Mouse (Mus musculus) embryonic stem cell, embryonic (primary cell): Measurements from ENCODE around the gene Sh2b1.

Experiments used
- CTCF ChIA-PET, 4 experiments: fragments of 300-600 bp in 2 of 4; fragments of 350-600 bp in 2 of 4; sonication (Branson Sonifier 250); formaldehyde crosslinking; loops; one replicate each; lab custom pipeline; 2022; ENCODE audit warnings: inconsistent platforms in 2 of 4; lab: Charles Lee
- POLR2A ChIA-PET, 4 experiments: fragments of 300-600 bp in 2 of 4; fragments of 350-600 bp in 2 of 4; sonication (Branson Sonifier 250); formaldehyde crosslinking; loops; one replicate each; lab custom pipeline; 2022; ENCODE audit warnings: antibody characterized with exemption in 4 of 4, inconsistent platforms in 1 of 4; lab: Charles Lee

The Sh2b1 gene

GRCm38 (mm10) chr7:126466707-126467106, 8.5 kb downstream of the Sh2b1 start:
- CTCF ChIA-PET, result interaction anchor here (0.5 to 1.8 kb wide), 24 partner anchors 9 to 143 kb away, joined by 3 to 8 read pairs (median 3); partner anchors contain the start of genes Nfatc2ip (in 1 of the 4), Sh2b1 (in 1 of the 4), Spns1 (in 1 of the 4) and Tufm (in 1 of the 4)

DNA sequence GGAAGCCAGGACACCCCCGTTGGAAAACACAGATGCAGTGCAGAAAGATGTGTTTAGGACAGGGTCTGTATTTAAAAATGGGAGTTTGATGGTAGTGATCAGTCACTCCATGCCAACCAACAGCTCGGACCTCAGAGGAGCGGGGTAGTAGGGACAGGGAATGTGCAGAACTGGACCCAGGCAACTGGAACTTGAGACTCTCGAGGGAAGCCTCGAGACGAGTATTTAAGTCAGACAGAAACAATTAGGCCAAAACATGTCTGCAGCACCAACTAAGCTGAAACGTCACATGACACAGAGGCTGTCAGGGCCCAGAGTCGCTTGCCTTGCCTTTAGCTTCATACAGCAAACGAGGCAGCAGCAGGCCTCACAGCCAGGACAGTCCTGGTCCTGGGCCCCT, 9.1 kb downstream of the Sh2b1 start:
- ChIA-PET CTCF (interaction anchor here (0.5 to 1.8 kb wide), 20 partner anchors 9 to 136 kb away, joined by 3 to 9 read pairs (median 4); partner anchors contain the start of genes Nfatc2ip (in 1 of the 4), Sh2b1 (in 1 of the 4) and Tufm (in 1 of the 4)), POLR2A (interaction anchor here (0.6 to 7.6 kb wide), 25 partner anchors 8 to 158 kb away, joined by 3 to 62 read pairs (median 4); partner anchors contain the start of genes Sh2b1 (in 3 of the 4), Eif3c (in 1 of the 4) and Tufm (in 1 of the 4))

More at GRCm38 (mm10) chr7:126466707-126467106, 8.5 kb downstream of the Sh2b1 start:
- POLR2A ChIA-PET, result interaction anchor here in 3 of 4 experiments (0.6 to 7.6 kb wide), 18 partner anchors 8 to 158 kb away, joined by 3 to 62 read pairs (median 4); partner anchors contain the start of genes Sh2b1 (in 3 of the 3) and Tufm (in 1 of the 3)

- ChIA-PET CTCF (interaction anchor here (0.5 to 1.5 kb wide), 17 partner anchors 12 to 243 kb away, joined by 3 to 9 read pairs (median 3); partner anchors contain the start of gene Tufm (in 1 of the 4)), POLR2A (interaction anchor here (0.6 to 7.6 kb wide), 22 partner anchors 9 to 325 kb away, joined by 3 to 62 read pairs (median 4); partner anchors contain the start of genes Sh2b1 (in 4 of the 4), Eif3c (in 1 of the 4) and Spns1 (in 1 of the 4))
Observed at GRCm38 (mm10) chr7:126465246-126466030, 9.8 kb downstream of the Sh2b1 start.

DNA sequence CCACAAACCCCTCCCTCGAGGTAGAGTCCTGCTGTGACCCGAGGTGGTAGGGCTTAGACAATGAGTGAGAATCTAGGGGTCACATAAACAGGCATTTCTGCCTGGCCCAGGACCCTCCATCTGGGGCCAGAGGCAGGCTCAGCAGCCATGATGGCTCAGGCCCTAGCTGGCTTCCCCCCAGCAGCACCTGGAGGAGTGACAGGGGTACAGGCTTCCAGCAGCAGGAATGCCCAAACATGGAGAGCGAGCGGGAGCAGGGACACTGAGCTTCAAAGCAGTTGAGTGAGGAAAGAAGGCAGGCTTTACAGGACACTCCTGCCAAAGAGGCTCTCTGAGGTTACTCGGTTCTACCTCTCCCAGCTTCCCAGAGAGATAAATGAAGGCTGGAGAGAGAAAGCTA, 10.4 kb downstream of the Sh2b1 start:
- ChIA-PET POLR2A (interaction anchor here (0.6 to 7.6 kb wide), 14 partner anchors 10 to 149 kb away, joined by 3 to 62 read pairs (median 4); partner anchors contain the start of genes Sh2b1 (in 3 of the 4), Eif3c (in 1 of the 4) and Spns1 (in 1 of the 4)), CTCF (interaction anchor here in 3 of 4 experiments (0.5 to 1.1 kb wide), 3 partner anchors 29 to 244 kb away, joined by 3 to 6 read pairs (median 4); no protein-coding TSS in a partner anchor)

- ChIA-PET POLR2A (interaction anchor here in 3 of 4 experiments (1.0 to 7.6 kb wide), 7 partner anchors 10 to 150 kb away, joined by 3 to 62 read pairs (median 4); partner anchors contain the start of genes Sh2b1 (in 2 of the 3) and Eif3c (in 1 of the 3)), CTCF (no interaction called here)
Observed at GRCm38 (mm10) chr7:126464121-126464520, 11.1 kb downstream of the Sh2b1 start.

DNA sequence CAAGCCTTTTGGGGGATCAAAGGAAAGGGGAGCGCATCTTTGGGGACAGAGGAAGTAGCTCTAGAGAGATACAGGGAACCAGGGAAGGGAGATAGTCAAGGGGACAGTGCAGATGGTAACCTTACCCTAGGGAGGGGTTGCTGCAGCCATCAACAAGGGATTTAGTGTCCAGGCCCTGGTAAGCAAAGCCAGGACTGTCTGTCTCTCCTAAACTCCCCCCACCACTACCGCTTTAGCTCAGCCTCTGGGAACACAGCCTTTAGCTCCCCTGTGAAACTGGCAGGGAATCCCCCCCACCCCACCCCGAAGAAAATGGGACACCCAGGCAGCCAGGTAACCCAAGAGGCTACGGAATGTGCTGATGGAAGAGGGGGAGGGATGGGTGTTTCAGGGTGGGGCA, 11.7 kb downstream of the Sh2b1 start:
- ChIA-PET CTCF (no interaction called here), POLR2A (interaction anchor here in 3 of 4 experiments (1.0 to 7.6 kb wide), 6 partner anchors 11 to 150 kb away, joined by 3 to 62 read pairs (median 4); partner anchors contain the start of gene Sh2b1 (in 2 of the 3))

DNA sequence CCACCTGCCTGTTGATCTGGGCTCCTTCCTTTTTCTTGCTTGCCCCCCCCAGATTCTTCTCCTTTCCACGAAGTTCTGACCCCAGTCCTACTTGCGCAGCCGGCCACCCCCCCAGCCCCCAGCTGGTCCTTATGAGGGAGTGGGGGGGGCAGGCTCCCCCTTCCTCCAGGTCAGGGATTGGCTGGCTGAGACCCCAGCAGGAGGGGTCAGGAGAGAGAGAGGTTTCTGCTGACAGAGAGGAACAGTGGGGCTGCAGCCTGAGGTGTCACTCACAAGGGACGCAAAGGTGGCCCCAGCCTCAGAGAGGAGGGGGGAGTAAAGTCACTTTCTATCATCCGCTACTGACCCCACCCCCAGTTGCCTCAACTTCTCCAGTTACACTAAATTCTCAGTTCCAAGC, 12.2 kb downstream of the Sh2b1 start, which contains the start of gene Atp2a1:
TSS of gene Atp2a1 (minus strand) at position 105 of the 400 bp plus-strand sequence.
- POLR2A ChIA-PET, result interaction anchor here in 3 of 4 experiments (0.5 to 7.6 kb wide), 10 partner anchors 10 to 83 kb away, joined by 3 to 62 read pairs (median 4); partner anchors contain the start of gene Sh2b1 (in 3 of the 3)
- CTCF ChIA-PET, result no interaction called here

DNA sequence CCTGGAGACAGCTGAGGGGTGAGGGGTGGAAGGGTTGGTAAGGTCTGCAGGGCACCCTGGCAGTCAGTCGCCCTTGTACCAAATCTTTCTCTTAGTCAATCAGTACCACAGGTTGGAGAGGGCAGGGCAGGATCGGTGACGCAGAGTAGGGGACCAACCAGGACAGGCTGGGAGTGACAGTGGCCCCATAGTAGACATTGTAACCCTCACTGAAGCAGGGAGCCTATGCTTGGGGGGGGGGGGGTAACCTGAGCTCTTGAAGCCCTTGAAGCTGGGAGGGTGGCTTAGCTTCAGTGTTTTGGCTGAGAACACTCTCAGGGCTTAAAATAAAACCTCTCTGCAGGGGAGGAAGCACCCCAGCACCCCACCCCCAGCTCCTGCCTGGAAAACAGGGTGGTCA, 13.6 kb downstream of the Sh2b1 start:
- ChIA-PET CTCF (interaction anchor here in 3 of 4 experiments (0.6 to 1.1 kb wide), 4 partner anchors 100 to 392 kb away, joined by 3 to 9 read pairs (median 3); no protein-coding TSS in a partner anchor), POLR2A (interaction anchor here in 3 of 4 experiments (0.6 to 7.6 kb wide), 12 partner anchors 13 to 702 kb away, joined by 3 to 62 read pairs (median 4); partner anchors contain the start of gene Sh2b1 (in 3 of the 3))

GRCm38 (mm10) chr7:126460623-126461399, 14.4 kb downstream of the Sh2b1 start:
- POLR2A ChIA-PET, result interaction anchor here in 3 of 4 experiments (0.6 to 7.6 kb wide), 6 partner anchors 14 to 127 kb away, joined by 3 to 62 read pairs (median 4); partner anchors contain the start of gene Sh2b1 (in 2 of the 3)
- CTCF ChIA-PET, result interaction anchor here in 3 of 4 experiments (0.5 to 1.1 kb wide), 3 partner anchors 24 to 194 kb away, joined by 3 to 4 read pairs (median 3); no protein-coding TSS in a partner anchor

DNA sequence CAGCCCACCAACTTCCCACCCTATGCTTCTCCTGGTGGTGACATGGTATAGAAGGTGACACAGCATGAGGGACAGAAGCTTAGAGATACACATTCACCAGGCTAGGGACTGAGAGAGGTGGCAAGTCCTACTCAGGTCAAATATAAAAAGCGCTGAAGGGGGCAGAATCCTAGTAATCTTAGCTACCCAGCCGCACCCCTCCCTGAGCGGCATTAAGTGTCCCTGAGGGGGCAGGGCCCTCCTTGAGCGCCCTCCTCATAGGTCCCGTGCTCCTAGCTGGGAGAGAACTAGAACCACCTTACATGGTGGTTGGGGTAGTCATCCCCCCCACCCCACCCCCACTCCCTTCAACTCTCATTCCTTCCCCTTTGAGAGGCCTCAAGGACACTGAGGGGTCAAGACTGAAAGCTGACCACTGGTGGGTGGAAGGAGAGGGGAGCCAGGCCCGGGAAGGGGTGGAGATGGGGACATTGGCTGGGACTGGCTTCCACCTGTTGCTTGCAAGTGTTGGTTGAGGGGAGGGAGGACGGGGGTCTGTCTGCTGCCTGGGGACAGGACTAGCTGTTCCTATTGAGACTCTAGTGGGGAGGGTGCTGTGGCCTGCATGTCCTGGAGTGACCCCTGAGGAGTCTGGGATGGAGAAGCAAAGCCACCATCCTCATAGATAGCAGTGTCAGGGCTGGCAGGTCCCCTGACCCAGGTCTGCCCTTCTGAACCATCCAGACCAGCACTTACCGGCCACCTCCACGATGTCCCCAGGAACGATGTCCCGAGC, 16.2 kb downstream of the Sh2b1 start:
- POLR2A ChIA-PET, result interaction anchor here in 2 of 4 experiments (0.5 to 1.5 kb wide), 5 partner anchors 18 to 107 kb away, joined by 3 to 6 read pairs (median 3); no protein-coding TSS in a partner anchor

GRCm38 (mm10) chr7:126458225-126458624, 17.0 kb downstream of the Sh2b1 start:
- CTCF ChIA-PET, result interaction anchor here in 1 of 4 experiments (1.1 kb wide), 1 partner anchor 9 kb away, joined by 3 read pairs; no protein-coding TSS in a partner anchor
- POLR2A ChIA-PET, result interaction anchor here in 2 of 4 experiments (0.6 to 1.4 kb wide), 4 partner anchors 9 to 107 kb away, joined by 3 to 7 read pairs (median 5); no protein-coding TSS in a partner anchor

More for the DNA sequence above, 16.2 kb downstream of the Sh2b1 start:
- CTCF ChIA-PET, result interaction anchor here in 2 of 4 experiments (0.6 to 1.1 kb wide), 2 partner anchors 8 to 295 kb away, joined by 3 read pairs; no protein-coding TSS in a partner anchor

DNA sequence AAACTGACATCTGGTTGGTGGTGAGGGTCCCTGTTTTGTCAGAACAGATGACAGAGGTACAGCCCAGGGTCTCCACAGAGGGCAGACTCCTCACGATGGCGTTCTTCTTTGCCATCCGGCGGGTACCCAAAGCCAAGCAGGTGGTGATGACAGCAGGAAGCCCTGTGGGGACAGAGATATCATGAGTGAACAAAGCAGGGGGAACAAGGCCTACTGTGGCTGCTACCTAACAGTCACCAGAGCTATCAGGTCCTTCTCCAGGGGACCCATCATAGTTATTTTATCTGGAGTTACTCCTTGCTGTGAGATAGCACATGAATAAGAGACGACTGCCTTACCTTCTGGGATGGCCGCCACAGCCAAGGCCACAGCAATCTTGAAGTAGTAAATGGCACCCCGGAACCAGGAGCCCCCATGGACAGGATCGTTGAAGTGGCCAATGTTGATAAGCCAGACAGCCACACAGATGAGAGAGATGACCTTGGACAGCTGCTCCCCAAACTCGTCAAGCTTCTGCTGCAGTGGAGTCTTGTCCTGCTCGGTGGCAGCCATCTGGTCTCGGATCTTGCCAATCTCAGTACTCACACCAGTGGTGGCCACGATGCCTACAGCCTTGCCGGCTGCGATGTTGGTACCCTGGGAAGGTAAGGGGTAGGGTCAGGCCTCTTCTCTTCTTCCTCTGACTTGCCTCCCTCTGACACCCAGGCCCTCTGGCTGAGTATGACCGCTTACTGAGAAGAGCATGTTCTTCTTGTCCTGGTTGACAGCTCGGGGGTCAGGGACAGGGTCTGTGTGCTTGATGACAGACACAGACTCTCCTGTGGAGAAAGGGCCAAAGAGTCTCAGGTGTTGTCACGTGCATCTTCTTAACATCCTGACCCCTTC, 18.6 kb downstream of the Sh2b1 start:
- CTCF ChIA-PET, result no interaction called here
- POLR2A ChIA-PET, result interaction anchor here in 2 of 4 experiments (1.3 to 1.4 kb wide), 3 partner anchors 10 to 19 kb away, joined by 4 to 7 read pairs (median 5); partner anchors contain the start of gene Sh2b1 (in 1 of the 2)

DNA sequence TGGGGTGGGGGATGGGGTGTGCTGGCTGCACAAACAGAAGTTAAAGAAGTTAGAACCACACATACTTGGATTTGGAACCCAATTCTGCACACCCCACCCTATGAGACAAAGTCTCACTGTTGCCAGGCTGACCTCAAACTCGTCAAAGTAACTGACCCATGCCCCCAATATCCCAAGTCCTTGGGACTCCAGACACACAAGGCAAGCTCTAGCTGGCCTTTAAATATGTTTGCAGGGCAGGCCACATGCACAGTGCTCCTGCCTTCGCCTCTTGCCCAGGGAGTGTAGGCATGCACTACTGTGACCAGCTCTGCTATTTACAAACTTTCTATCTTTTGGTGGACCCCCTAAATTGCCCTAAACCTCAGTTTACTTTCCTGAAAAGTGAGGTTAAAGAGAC, 20.0 kb downstream of the Sh2b1 start:
- ChIA-PET POLR2A (interaction anchor here in 2 of 4 experiments (1.4 to 1.5 kb wide), 2 partner anchors 12 to 20 kb away, joined by 5 read pairs; partner anchors contain the start of gene Sh2b1 (in 1 of the 2)), CTCF (no interaction called here)

- ChIA-PET CTCF (interaction anchor here in 1 of 4 experiments (0.6 kb wide), 1 partner anchor 878 kb away, joined by 4 read pairs; no protein-coding TSS in a partner anchor), POLR2A (interaction anchor here in 3 of 4 experiments (0.6 to 1.7 kb wide), 9 partner anchors 9 to 407 kb away, joined by 3 to 7 read pairs (median 4); partner anchors contain the start of genes Sh2b1 (in 2 of the 3) and Atp2a1 (in 1 of the 3))
Observed at GRCm38 (mm10) chr7:126453861-126454260, 21.4 kb downstream of the Sh2b1 start.

- POLR2A ChIA-PET, result interaction anchor here in 3 of 4 experiments (0.6 to 1.7 kb wide), 3 partner anchors 13 to 23 kb away, joined by 3 to 5 read pairs (median 3); partner anchors contain the start of gene Sh2b1 (in 1 of the 3)
- CTCF ChIA-PET, result no interaction called here
Observed at GRCm38 (mm10) chr7:126452244-126452643, 23.0 kb downstream of the Sh2b1 start.
